Mouse (Mus musculus) megakaryocyte, embryonic 14.5 days (primary cell): ENCODE results near the gene Dcx.

Experiments
- FLI1 ChIP-seq: IDR thresholded peaks from 2 replicates; pipeline ENCODE4 v1.6.1; 2012; ENCODE audit warnings: low read length, inconsistent platforms, mixed read lengths
- GATA1 ChIP-seq: IDR thresholded peaks from 3 replicates; pipeline ENCODE4 v1.6.1; 2012; ENCODE audit warnings: mixed read lengths, low read length, inconsistent platforms, borderline replicate concordance

GRCm38 (mm10) chrX:143851351-143851750 lies 81.8 kb downstream of the Dcx start:
- TF ChIP-seq GATA1 (no peak), FLI1 (no peak)
